Mouse (Mus musculus): Measurements from ENCODE around the gene Elavl4. TPM values are rescaled to one million over a fixed set of nuclear protein-coding genes. Genes with fewer than 3 reads are reported as not detected.
A peak's percentile ranks its signal among the peaks of the same experiment; 100 is the strongest.

Elavl4 gene
- polyA plus RNA-seq, 1 experiment from 2014 or later, result 352 TPM

DNA sequence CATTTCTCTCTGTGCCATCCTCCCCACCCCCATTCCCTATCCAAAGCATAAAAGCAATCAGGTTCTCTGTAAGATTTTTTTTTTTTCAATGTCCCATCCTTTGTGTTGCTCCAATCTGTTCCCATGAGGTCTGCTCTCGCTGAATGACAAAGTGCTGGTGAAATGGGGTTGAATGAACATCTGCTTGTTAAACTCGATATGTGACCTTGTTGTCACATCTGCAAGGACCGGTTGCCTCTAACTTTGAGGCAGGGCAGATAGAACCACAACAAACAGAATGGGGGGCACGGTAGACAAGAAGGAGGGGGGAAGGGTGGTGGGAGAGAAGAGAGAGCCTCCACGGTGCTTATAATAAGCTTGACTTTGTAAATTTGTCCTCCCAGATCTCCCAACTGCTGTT, 138.0 kb downstream of the Elavl4 start:
- Histone ChIP-seq H3K4me3 (no peak overlapping the region), H3K9ac (no peak overlapping the region), H3K36me3 (replicated peaks) (peaks cover 14% of the 10 kb centered on the region; the same call in 1 of the 2 replicates), H3K27me3 (replicated peaks) (no peaks in the 10 kb centered on the region), H3K27ac (no peak overlapping the region), H3K9me3 (no peaks in the 10 kb centered on the region), H3K4me1 (peaks cover 19% of the 10 kb centered on the region), H3K4me2 (no peak overlapping the region)
- 35% methylated on average over 5 of the region's 5 CpGs for WGBS
- no peak for ATAC-seq (replicated peaks)

GRCm38 (mm10) chr4:110210246-110210645, 141.5 kb downstream of the Elavl4 start:
- H3K9me3 ChIP-seq, result no peaks in the 10 kb centered on the region
- H3K27me3 ChIP-seq (replicated peaks), result no peaks in the 10 kb centered on the region
- 66% methylated on average over 5 of the region's 5 CpGs for WGBS
- H3K27ac ChIP-seq, result no peak overlapping the region
- no peak overlapping the region for H3K9ac ChIP-seq
- no peak overlapping the region for H3K4me3 ChIP-seq
- H3K4me1 ChIP-seq, result peaks cover 19% of the 10 kb centered on the region
- peaks cover 24% of the 10 kb centered on the region for H3K36me3 ChIP-seq (replicated peaks)
- no peak for ATAC-seq (replicated peaks)
- H3K4me2 ChIP-seq, result no peak overlapping the region

DNA sequence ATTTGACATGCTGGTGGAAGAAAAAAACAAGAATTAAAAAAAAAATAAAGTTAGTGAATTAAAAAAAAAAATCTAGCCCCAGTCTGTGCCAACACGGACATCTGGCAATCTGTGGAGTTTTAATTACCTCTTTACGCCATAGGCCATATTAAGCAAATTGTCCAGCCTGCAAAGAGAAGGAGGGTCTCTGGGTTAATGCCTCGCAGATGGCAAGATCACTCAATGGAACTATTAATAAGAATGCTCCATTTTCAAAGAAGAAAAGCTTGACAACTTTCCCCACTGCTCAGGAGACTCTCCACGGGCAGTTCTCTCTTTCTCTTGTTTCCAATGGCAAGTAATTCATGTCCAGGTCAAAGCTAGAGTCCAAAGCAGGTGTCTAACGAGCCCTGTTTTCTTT, 142.1 kb downstream of the Elavl4 start:
- ATAC-seq (replicated peaks), result no peak
- Histone ChIP-seq H3K4me1 (peaks cover 17% of the 10 kb centered on the region), H3K4me2 (no peak overlapping the region), H3K9me3 (no peaks in the 10 kb centered on the region), H3K27ac (no peak overlapping the region), H3K4me3 (no peak overlapping the region), H3K27me3 (replicated peaks) (no peaks in the 10 kb centered on the region), H3K36me3 (replicated peaks) (peaks cover 24% of the 10 kb centered on the region), H3K9ac (no peak overlapping the region)
- 24% methylated on average over 5 of the region's 5 CpGs for WGBS

DNA sequence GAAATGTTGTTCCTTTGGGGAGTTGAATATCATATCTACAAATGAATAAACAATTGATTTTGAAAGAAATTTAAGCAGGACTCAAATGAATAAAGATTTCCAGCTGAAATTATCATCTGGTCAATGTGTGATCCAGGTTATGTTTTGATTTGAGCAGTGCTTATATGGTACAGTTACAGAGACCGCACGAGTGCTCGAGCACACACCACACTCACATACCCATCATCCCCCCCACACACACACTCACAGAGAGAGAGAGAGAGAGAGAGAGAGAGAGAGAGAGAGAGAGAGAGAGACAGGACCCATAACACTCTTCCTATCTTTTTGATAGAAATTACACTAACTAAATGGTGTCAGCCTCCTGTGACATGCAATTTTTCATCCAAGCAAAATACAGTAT, 150.0 kb downstream of the Elavl4 start:
- H3K9me3 ChIP-seq, result no peaks in the 10 kb centered on the region
- no peak overlapping the region for H3K4me2 ChIP-seq
- peaks cover 6% of the 10 kb centered on the region; the same call in 1 of the 2 replicates for H3K36me3 ChIP-seq (replicated peaks)
- no peak overlapping the region for H3K4me3 ChIP-seq
- ATAC-seq (replicated peaks), result no peak
- no peaks in the 10 kb centered on the region for H3K27me3 ChIP-seq (replicated peaks)
- H3K4me1 ChIP-seq, result no peaks in the 10 kb centered on the region; the same call in 1 of the 2 replicates
- 81% methylated on average over 3 of the region's 3 CpGs for WGBS
- no peak overlapping the region for H3K9ac ChIP-seq
- no peak overlapping the region for H3K27ac ChIP-seq

DNA sequence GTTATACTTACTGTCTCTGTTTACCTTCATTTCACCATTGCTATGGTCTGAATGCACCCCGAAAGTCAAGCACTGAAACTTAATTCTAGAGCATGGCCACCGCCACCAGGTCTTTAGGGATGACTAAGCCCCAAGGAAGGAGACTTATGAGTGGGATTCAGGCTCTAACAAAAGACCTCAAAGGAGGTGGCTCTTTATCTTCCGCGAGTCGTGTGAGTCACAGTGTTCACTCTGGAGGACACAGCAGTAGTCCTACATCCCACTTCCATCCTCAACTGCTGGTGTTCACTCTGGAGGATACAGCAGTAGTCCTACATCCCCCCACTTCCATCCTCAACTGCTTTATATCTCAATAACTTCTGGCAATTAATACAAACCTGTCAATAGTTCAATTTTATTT, 151.8 kb downstream of the Elavl4 start:
- Histone ChIP-seq H3K4me2 (no peak overlapping the region), H3K36me3 (replicated peaks) (no peaks in the 10 kb centered on the region), H3K9me3 (no peaks in the 10 kb centered on the region), H3K4me3 (no peak overlapping the region), H3K27ac (no peak overlapping the region), H3K9ac (no peak overlapping the region), H3K4me1 (no peaks in the 10 kb centered on the region; the same call in 1 of the 2 replicates), H3K27me3 (replicated peaks) (no peaks in the 10 kb centered on the region)
- WGBS, result 80% methylated on average over 5 of the region's 5 CpGs
- no peak for ATAC-seq (replicated peaks)

DNA sequence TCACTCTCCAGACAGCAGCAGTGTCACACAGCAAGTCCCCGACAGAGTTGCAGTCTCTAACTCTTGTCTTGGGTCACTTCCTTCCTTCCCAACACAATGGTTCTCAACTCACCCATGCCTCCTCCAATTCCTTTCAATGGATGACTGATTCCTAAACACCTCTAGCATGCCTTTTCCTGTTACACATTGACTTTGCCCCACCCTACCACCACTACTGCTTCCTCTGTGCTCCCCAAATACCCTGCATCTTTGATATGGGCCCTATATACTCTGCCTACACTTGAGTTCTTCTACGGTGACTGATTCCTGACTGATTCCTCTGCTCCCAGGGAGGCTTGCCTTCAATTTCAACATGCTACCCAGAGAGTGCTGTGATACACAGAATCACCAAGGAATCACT, 153.1 kb downstream of the Elavl4 start:
- WGBS, result 78% methylated on average over 2 of the region's 2 CpGs
- H3K27ac ChIP-seq, result no peak overlapping the region
- ATAC-seq (replicated peaks), result no peak
- H3K36me3 ChIP-seq (replicated peaks), result no peaks in the 10 kb centered on the region
- no peak overlapping the region for H3K9ac ChIP-seq
- no peak overlapping the region for H3K4me3 ChIP-seq
- H3K4me1 ChIP-seq, result no peaks in the 10 kb centered on the region; the same call in 1 of the 2 replicates
- H3K27me3 ChIP-seq (replicated peaks), result no peaks in the 10 kb centered on the region
- no peaks in the 10 kb centered on the region for H3K9me3 ChIP-seq
- no peak overlapping the region for H3K4me2 ChIP-seq

DNA sequence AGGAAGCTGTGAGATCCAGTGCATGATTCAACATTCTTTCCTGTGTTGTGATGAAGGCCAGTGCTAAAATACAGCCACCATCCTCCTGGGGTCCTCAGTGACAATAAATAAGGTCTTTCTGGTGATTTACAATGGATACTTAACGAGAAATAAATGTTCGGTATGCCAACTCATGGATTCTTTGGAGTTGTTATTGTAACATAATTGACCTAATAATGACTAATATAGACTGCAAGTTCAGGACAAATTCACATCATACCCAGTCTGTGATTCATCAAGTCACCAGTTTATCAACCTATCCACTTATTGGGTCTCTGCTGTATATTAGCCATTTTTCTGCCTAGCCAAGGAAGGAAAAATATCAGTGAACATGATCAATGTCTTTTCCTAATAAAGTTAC, 174.4 kb downstream of the Elavl4 start:
- ATAC-seq (replicated peaks), result no peak
- H3K4me2 ChIP-seq, result no peak overlapping the region
- H3K4me1 ChIP-seq, result no peaks in the 10 kb centered on the region
- H3K4me3 ChIP-seq, result no peak overlapping the region
- no peaks in the 10 kb centered on the region for H3K36me3 ChIP-seq (replicated peaks)
- no peak overlapping the region for H3K27ac ChIP-seq
- no peaks in the 10 kb centered on the region for H3K27me3 ChIP-seq (replicated peaks)
- 87% methylated on average over 2 of the region's 2 CpGs for WGBS
- H3K9me3 ChIP-seq, result no peaks in the 10 kb centered on the region
- H3K9ac ChIP-seq, result no peak overlapping the region

- Histone ChIP-seq H3K9ac (no peak overlapping the region), H3K4me2 (no peak overlapping the region), H3K27ac (no peak overlapping the region), H3K4me1 (no peaks in the 10 kb centered on the region), H3K27me3 (replicated peaks) (no peaks in the 10 kb centered on the region), H3K36me3 (replicated peaks) (no peaks in the 10 kb centered on the region), H3K9me3 (no peaks in the 10 kb centered on the region), H3K4me3 (no peak overlapping the region)
- 88% methylated on average over 5 of the region's 5 CpGs for WGBS
- ATAC-seq (replicated peaks), result no peak
These were observed 179.7 kb downstream of the Elavl4 start for GRCm38 (mm10) chr4:110172028-110172427.

GRCm38 (mm10) chr4:110165217-110165616, 186.5 kb downstream of the Elavl4 start:
- H3K4me1 ChIP-seq, result no peaks in the 10 kb centered on the region
- no peaks in the 10 kb centered on the region for H3K9me3 ChIP-seq
- no peaks in the 10 kb centered on the region for H3K27me3 ChIP-seq (replicated peaks)
- H3K27ac ChIP-seq, result no peak overlapping the region
- H3K36me3 ChIP-seq (replicated peaks), result no peaks in the 10 kb centered on the region
- no peak overlapping the region for H3K4me3 ChIP-seq
- ATAC-seq (replicated peaks), result no peak
- no peak overlapping the region for H3K9ac ChIP-seq
- no peak overlapping the region for H3K4me2 ChIP-seq
- WGBS, result 82% methylated on average over 5 of the region's 5 CpGs

GRCm38 (mm10) chr4:110161600-110161999, 190.1 kb downstream of the Elavl4 start:
- Histone ChIP-seq H3K9me3 (no peaks in the 10 kb centered on the region), H3K4me3 (no peak overlapping the region), H3K36me3 (replicated peaks) (no peaks in the 10 kb centered on the region), H3K27me3 (replicated peaks) (no peaks in the 10 kb centered on the region), H3K4me2 (no peak overlapping the region), H3K27ac (no peak overlapping the region), H3K9ac (no peak overlapping the region), H3K4me1 (no peaks in the 10 kb centered on the region)
- WGBS, result 92% methylated on average over 3 of the region's 3 CpGs
- ATAC-seq (replicated peaks), result no peak

- 33% methylated on average over 3 of the region's 3 CpGs for WGBS
- 0 out of 2 replicates have a peak overlapping the region, but pooled peaks have one; percentile 29 for H3K27ac ChIP-seq
- H3K4me1 ChIP-seq, result peaks cover 13% of the 10 kb centered on the region
These were observed 194.1 kb downstream of the Elavl4 start for GRCm38 (mm10) chr4:110157515-110158159.

DNA sequence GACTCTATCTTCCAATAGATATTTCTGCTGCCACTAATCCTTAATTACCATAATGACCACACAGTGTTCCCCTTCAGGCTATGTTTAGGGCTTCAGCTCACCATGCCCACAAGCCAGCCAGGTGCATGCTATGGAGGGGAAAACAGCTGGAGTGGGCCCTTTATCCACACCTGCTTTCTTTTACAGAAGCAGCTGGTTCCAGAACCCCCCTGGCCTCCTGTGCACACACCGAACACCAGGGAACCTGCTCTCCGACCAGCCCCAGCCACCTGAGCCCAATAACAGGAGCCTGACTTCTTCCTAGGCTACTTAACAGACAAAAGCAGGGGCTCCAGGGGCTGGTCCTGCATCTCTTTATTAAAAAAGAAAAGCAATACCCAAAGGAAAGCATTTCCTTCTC, 195.8 kb downstream of the Elavl4 start:
- WGBS, result 29% methylated on average over 2 of the region's 2 CpGs
- Histone ChIP-seq H3K9me3 (no peaks in the 10 kb centered on the region), H3K36me3 (replicated peaks) (no peaks in the 10 kb centered on the region), H3K4me2 (no peak overlapping the region), H3K27ac (no peak overlapping the region), H3K4me1 (peaks cover 23% of the 10 kb centered on the region), H3K4me3 (no peak overlapping the region), H3K27me3 (replicated peaks) (no peaks in the 10 kb centered on the region), H3K9ac (no peak overlapping the region)
- no peak for ATAC-seq (replicated peaks)

More at GRCm38 (mm10) chr4:110157515-110158159, 194.1 kb downstream of the Elavl4 start:
- Histone ChIP-seq H3K9me3 (no peaks in the 10 kb centered on the region), H3K9ac (no peak overlapping the region), H3K4me3 (no peak overlapping the region), H3K36me3 (replicated peaks) (no peaks in the 10 kb centered on the region), H3K27me3 (replicated peaks) (no peaks in the 10 kb centered on the region), H3K4me2 (no peak overlapping the region)
- no peak for ATAC-seq (replicated peaks)

Data from midbrain, embryonic 15.5 days (tissue).